Mouse (Mus musculus): ENCODE measurements around the gene Fblim1.

Fblim1 gene

DNA sequence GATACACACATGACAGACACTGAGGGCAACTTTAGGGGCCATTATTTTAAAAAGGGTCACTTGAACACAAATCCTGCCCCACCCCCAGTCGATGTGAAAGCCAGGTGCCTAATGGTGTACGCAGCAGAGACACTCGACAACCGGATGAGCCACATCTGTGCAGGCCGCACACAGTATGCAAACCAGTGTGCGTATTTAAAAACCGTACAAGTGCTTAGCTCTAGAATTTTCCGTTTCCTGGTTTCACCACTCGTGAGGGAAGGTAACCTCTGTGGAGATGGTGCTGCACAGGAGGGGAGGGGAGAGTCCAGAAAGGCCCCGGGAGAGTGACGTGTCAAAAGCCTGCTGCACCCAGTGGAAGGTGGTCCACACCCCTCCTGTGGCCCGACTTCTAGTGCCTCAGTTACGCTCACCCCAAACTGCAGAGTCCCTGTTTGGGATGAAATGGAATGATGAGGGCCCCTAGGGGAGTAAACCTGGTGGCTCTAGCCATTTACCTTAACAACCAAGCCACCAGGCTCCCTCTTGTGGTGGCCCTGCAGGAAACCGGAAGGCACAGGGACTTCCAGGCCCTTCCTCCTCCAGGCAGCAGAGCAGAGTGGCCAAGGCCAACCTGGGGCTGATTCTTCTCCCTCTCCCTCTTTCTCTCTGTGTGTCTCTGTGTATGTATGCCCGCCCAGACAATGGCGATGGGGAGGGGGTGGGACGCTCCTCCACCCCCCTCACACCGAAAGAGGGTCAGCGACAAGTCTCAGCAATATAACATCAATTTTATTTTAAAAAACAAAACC lies 19.3 kb upstream of the Fblim1 start:
- DNase-seq (ENCODE audit: low spot score in 2 of 2) = no peak

DNA sequence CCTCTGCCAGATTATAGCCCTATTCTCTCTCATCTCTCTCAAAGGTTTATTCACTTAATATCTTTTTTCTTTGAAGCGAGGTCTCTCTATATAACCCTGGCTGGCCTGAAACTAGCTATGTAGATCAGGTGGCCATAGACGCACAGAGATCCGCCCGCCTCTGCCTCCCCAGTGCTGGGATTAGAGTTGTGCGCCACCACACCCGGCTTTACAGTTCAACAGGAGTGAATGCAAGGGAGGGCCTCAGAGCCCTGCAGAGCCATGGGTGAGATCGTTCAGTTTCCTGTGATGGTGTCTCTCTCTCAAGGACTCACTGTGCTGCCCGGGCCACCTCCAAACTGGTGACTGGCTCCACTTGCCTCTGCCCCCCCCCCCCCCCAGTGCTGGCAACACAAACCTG lies 18.2 kb upstream of the Fblim1 start:
- no peak for DNase-seq (ENCODE audit: low spot score in 2 of 2)

DNA sequence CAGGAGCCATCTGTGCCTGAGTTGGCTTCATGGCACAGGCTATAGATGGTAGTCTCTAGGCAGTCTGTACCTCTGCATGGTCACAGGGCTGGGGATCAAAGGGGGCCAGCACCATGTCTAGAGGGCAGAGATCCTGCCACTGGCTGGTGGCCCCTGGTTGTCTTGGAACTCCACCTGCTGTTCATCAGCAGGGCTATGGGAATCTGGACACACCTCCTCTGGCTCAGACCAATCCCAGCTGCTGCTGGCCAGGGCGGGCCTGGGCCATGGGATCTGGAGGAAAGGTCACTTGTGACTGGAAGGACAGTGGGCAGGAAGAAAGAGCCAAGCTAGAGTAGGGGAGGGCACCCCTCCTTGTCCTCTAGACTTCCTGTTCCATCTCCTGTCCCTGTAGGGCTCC lies 17.8 kb upstream of the Fblim1 start, which contains the start of gene Slc25a34:
TSS of gene Slc25a34 (minus strand) at position 156 of the 400 bp plus-strand sequence.
- no peak for DNase-seq (ENCODE audit: low spot score in 2 of 2)

DNA sequence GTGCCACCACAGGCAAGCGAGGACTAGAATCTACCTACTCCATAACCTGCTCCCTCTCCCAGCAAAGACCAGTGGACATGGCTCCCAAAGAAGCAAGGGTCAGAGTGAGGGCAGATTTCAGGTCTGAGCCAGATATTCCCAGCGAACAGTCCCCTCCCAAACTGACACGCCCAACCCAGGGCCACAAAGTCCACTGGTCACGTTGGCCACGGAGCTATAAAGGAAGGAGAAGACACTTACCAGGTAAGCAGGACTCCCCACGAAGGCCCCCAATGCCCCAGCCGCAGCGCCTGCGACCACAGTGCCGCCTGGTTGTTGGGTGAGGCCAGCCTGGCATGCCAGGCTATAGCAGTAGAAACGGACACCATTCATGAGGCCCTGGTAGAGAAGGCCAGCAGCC lies 17.1 kb upstream of the Fblim1 start:
- DNase-seq (ENCODE audit: low spot score in 2 of 2) = no peak

DNA sequence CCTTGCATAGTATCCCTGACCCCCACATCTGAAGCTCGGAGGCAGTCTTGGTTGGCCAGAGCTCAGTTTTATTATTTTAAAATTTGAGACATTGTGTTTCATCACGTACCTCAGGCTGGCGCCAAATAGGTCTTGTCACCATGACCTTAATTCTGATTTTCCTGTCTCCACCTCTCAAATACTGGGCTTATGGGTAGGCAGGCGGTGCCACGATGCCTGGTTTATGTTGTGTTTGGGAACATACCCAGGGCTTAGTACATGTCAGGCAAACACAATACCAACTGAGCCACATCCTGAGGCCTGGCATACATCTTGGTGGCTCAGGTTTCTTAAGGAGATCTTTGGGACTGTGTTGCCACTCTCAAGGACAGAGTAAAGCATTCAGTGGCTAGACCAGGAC lies 16.7 kb upstream of the Fblim1 start:
- no peak for DNase-seq (ENCODE audit: low spot score in 2 of 2)

DNA sequence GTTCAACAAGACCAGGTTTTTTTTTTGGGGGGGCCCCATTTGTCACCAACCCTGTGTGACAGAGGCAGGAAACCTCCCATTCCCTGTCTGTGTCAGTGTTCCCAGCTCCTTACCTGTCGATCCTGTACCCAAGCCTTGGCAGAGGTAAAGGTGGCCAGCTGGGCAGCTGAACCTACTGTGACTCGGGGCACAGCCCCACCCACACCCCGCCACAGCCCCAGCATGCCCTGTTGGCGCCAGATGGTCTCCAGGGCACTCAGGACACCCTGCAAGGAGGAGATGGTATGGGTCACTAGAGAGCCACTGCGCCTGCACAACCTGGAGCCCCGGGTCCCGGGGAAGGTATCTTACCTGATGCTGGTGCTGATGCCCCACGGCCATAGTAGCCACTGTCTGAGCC lies 16.2 kb upstream of the Fblim1 start:
- no peak for DNase-seq (ENCODE audit: low spot score in 2 of 2)

DNA sequence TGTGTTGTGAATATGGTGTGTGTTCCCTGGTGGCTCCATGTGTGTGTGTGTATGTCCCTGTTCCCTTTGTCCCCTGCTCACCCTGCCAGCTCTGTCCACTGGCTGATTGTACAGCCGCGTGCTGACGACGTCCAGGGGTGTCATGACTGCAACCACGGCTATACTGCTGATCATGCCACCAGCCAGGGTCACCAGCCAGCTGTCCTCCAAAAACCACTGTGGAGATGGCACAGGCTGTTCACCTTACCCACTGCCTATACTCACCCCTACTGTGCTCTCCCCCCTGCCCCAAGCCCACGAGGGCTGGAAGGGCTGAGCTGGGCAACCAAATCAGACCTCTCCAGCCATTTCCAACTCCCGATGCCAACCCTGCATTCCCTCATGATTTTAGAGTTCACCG lies 15.4 kb upstream of the Fblim1 start:
- no peak for DNase-seq (ENCODE audit: low spot score in 2 of 2)

DNA sequence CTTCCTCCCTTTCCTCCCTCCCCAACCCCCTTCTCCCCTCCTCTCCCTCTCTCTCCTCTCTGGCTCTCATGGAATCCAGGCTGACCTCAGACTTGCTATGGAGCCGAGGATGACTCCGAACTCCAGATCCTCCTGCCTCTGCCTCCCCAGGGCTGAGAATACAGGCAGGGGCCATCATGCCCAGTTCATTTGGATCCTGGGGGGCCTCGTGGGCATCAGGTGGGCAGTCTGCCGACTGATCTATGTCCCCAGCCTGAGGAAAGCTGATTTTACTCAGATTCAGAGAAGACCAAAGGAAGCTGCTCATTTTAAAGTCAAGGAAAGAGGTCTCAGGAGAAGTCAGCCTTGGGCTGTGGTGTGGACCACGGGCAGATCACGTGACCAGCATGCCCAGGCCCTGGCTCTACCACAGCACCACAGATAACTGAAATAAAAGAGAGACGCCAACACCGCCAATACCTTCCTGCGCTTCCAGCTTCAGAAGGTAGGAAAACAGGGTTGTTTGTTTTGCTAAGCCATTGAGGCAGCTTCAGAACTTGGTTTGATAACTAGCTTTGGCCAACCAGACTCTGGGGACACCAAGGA lies 13.5 kb upstream of the Fblim1 start:
- no peak for DNase-seq (ENCODE audit: low spot score in 2 of 2)

DNA sequence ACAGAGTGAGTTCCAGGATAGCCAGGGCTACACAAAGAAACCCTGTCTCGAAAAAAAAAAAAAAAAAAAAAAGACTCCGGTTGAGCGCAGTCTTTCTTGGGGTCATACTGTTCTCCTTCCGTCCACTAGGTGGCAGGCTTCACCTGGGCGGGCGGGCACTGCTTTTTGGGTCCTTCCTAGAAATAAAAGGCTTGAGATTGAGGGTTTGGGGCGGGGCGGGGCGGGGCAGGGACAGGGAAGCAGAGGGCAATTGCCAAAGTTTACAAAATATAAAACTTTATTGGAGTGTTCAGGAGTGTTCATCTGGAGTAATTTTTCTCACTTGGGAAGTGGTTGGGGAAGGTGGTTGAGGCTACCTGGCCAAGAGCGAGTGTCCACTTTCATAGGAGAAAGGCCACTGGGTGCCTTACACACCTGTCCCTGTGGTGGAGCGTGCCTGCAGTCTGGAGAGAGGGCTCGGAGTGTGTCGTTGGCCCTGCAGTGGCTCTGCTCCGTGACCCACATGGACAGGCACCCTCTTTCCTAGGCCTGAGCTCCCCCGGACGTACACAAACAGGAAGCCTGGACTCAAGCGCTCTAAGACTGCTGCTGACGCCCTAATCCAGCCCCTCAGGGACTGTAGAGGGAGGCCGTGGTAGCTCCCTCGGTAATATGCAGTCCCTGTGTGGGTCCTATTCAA lies 12.8 kb upstream of the Fblim1 start, which contains the start of gene Tmem82:
TSS of gene Tmem82 (minus strand) at position 69 of the 679 bp plus-strand sequence.
- no peak for DNase-seq (ENCODE audit: low spot score in 2 of 2)

DNA sequence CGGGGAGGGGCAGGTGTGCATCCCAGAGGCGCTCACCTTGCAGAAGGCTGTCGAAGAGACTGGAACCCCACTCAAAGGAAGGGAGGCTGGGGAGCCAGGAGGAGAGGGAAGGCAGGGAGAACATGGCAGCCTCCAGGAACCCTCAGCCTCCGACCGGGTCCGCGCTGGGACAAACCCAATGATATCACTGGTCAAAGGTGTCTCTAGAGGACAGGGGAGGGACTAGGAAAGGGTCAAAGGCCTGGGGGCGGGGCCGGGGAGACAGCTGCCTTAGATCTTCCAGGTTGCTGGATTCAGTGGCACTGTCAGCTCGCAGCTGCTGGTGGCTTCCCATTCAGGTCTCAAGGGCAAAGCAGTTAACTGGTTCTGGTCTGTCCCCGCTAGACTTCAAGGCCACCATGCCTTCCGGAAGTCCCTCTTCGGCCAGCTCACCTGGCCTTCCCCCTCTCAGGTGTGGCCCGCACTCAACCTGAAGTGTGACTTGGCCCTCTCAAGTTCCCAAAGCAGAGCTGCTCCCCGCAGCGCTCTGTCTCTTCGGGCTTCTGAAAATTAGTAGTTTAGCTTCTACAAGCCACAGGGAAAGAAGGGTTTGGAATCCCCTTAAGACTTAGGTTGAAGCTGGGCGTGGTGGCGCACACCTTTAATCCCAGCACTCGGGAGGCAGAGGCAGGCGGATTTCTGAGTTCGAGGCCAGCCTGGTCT lies 12.1 kb upstream of the Fblim1 start:
- DNase-seq (ENCODE audit: low spot score in 2 of 2) = no peak

DNA sequence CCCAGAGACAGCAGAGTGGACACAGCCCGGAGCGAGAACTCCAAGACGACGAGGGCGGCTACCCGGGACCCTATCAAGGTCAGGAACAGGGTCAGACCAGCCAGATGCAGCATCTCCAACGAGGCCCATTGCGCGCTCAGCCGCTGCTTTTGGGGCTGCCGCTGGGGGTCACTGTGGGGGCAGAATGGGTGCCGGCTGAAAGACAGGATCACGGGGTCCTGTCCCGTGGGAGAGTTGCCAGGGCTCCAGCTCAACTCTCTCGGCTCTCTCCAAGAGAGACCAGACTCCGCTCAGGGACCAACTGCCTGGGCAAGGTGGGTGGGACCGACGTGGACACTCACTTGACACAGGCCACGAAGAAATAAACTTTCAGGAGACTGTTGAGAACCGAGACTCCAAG lies 11.4 kb upstream of the Fblim1 start:
- DNase-seq (ENCODE audit: low spot score in 2 of 2) = peak; percentile 50 to 63

DNA sequence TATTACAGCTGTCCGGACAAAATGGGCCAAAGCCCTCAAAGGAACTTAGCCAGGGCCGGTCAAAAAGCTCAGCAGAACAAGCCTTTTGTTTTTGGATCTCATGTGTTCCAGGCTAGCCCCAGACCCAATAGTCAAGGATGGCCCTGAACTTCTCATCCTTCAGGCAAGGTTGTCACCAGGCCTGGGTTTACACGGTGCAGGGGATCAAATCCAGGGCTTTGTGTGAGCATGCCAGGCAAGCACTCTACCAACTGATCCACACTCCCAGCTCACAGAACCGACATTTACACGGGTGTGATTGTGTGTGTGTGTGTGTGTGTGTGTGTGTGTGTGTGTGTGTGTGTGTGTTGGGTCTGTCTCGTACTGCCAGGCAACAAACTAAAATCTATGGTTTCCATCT lies 10.9 kb upstream of the Fblim1 start:
- DNase-seq (ENCODE audit: low spot score in 2 of 2) = no peak

DNA sequence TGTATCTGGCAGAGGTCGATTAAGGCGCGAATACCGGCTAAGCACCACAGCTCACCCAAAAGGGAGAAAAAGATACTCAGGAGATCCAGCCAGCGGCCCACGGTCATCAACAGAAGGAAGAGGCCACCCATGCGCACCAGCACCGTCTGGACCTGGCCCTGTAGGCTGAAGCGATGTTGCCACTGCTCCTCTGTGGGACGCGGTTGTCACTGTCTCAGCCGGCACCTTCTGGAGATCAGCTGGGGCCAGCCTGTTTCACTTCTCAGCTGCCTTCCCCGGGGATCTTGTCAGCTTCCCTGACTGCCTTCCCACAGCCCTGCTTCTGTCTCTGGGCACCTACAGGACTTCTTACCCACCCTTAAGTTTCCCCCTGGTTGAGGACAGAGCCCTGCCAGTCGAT lies 9.1 kb upstream of the Fblim1 start:
- no peak for DNase-seq (ENCODE audit: low spot score in 2 of 2)

DNA sequence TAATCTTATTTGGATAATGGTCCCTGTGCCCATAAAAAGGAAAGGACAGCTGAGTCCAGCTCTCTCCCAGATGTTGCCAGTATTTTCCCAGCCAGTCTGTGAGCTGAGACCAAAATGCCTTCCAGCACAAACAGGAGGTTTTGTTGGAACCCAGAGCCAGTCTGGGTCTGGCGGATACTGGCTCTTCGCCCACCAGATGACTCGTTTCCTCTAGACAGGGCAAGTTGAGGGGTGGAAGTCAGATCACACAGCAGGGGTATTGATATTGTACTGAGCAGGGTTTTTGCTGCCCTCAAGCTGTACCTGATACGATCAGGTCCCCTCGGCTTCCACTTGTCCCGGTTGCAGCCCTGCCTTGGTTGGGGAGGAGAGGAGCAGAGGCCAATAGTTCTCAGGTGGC lies 3.6 kb upstream of the Fblim1 start:
- no peak for DNase-seq (ENCODE audit: low spot score in 2 of 2)

DNA sequence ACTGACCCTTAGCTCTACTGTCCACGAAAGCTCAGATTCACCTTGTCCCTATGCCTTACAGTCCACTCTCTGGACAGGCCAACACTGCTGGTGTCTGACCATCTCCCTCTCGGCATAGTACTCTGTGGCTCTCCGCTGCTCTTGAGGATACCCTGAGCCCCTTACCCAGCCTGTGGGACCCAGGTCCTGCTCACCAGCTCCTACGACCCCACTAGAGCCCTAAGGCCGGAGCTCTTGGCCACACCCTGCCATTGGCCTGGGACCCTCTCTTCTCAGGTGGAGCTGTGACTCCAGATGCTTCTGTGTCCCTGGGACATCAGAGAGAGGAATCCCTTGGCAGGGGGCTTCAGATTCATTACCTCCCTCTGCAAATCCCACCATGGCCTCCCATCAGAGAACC lies 475 bp downstream of the Fblim1 start:
- DNase-seq (ENCODE audit: low spot score in 2 of 2) = no peak

DNA sequence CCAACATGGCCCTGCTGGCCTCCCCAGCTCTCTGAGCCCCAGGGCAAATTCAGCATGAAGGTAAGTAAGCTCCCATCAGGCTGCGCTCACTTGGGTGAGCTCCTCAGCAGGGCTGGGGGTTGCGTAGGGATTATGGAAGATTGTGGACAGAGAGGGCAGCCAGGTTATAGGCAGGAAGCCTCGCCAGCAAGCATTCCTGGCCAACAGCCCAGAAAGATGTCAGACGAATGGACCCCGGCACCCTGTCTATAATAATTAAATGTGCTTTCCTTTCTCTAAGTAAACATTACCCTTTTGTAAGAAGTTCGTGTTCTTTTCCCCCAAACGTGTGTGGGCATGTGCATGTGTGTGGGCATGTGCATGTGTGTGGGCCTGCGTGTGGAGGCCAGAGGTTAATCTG lies 1.4 kb downstream of the Fblim1 start:
- DNase-seq (ENCODE audit: low spot score in 2 of 2) = no peak

DNA sequence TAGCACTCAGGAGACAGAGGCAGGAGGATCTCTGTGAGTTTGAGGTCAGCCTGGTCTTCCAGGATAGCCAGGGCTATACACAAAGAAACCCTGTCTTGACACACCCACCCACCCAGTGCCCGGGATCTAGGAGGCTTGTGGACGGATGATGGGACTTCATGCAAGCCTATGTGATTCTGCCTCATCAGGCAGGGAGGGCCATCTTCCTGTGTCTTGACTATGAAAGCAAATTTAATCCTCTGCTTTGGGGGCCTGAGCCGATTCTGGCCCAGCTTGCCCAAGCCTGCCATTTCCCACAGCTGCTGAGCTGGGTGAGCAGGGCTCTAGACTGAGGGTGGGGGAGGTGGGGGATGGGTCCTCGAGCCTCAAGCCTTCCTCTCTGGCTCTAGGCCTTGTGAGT lies 2.0 kb downstream of the Fblim1 start:
- no peak for DNase-seq (ENCODE audit: low spot score in 2 of 2)

DNA sequence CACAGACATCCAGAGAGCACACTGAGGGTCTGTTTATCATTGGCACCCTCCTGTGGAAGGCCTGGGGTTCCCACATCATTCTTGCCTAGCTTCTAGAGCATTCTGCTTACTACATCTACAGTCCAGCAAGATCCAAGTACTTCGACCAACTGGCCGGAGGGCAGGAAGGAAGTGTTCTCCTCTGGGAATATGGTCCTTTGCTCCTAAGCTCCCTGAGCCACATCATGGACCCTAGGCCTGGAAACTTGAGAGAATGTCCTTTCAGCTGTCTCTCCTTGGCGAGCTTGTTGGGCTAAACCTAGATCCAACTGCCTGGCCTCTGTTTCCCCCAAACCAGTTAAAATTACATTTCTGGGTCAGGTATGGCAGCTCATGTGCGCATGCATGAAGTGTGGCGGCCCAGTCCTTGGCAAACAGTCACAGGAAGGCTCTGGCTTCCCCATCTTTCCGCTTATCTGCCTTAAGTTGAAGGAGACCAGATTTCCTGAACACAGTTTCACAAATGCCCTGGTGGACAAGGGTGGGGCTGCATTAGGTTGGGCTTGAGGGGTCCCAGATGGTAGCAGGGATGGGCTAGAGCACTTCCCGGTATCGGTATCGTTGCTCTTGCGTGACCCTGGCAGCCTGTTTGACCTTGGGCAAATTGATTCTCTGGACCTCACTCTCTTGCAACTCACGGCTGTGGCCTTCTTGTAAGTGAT lies 3.2 kb downstream of the Fblim1 start:
- no peak for DNase-seq (ENCODE audit: low spot score in 2 of 2)

DNA sequence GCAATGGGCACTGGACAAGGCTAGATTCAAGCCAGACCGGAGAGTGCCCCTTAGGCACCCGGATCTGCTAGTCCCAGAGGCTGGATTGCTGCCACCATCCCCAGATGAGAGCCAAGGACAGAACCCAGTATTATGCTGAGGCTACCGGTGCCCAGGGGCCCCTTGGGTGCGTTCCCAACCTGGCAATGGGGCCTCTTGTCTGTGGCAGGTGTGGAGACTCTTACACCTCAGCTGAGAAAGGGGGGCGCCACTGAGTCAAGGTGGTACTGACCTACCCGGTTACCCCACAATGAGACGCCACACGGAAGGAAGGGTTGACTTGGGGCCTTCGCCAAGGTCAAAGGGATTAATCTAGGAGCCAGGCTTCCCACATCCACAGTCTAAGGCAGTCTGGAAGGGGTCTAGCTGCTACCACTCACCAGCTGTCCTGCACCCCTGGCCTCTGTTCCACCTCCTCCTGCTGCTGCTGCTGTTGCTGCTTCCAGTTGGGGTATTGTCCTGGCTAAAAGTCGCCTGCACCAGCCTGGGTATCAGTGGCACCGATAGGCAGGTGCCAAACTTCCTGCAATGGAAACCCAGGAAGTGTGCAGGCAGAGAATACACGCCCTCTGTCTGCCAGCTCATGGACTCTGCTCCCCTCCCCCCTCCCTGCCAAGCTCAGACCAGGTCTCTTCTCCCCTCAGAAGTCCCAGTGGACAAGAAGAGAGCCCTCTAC lies 4.6 kb downstream of the Fblim1 start:
- DNase-seq (ENCODE audit: low spot score in 2 of 2) = no peak

DNA sequence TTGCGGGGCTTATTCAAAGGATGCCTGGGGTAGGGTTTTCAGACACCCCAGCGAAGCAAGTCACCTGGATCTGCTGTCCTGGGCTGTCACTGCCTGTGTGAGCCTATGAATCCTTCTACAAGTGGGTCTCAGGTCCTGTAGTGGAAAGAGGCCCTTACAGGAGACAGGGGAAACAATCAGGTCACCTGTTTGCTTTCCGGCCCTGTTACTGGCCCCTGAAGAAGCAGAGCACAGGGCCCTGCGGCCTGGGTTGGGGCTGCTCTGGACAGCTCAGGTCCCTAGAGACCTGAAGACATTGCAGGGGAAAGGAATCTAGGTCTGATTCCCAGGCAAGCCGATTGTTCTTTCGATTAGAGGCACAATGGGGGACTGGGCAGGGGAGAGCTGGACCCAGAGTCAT lies 5.5 kb downstream of the Fblim1 start:
- DNase-seq (ENCODE audit: low spot score in 2 of 2) = no peak
